22 mouse cellular contexts compared by ENCODE assay signal in the genomic region with DNA sequence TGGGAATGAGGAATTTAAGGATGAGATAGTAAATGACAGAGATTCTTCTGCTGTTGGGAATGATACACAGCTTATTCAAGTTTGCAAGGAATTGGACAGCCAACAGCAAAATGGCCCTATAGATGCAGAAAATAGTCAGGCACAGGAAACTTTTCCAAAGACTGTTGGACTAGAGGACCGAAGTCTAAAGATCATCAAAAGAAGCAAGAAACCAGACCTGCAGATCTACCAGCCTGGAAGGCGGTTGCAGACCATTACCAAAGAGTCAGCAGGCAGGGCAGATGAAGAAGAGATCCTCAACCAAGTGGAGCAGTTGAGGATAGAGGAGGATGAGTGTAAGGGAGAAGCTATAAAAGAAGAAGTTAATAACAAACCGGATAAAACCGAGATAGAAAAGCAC. TPM values are rescaled to one million over a fixed set of nuclear protein-coding genes. Genes with fewer than 3 reads are reported as not detected.
DNase-seq lines count a peak whose midpoint lies in the region; ATAC-seq and TF ChIP-seq lines count a peak whose summit lies in the region.
"Had no signal": no experiment of that assay in that cellular context is flagged by ENCODE, and none has a peak within 500 bp of the region (broad histone marks: within the 10 kb centered on the region; RNA-seq: fewer than 3 reads in every experiment).

No protein-coding gene starts in this region.

- WGBS in kidney, adult 2 months = 51% methylated on average over 4 of the region's 4 CpGs
- 86% methylated on average over 4 of the region's 4 CpGs for WGBS in kidney, embryonic 16.5 days
- WGBS in liver, adult 2 months = 66% methylated on average over 4 of the region's 4 CpGs
- 88% methylated on average over 4 of the region's 4 CpGs for WGBS in liver, embryonic 12.5 days (ENCODE audit: insufficient replicate concordance)

- ATAC-seq in kidney, embryonic 16.5 days (ENCODE audit: low FRiP score, low TSS enrichment) = no peak
- ATAC-seq in liver, embryonic 12.5 days = no peak
- ATAC-seq: forebrain, embryonic 14.5 days had no signal

- H3K4me1 ChIP-seq in kidney, adult 2 months (ENCODE audit: control insufficient read depth, insufficient read depth, low read length) = peaks cover 2% of the 10 kb centered on the region; the same call in 1 of the 2 replicates
- H3K4me1 ChIP-seq in kidney, embryonic 16.5 days (ENCODE audit: insufficient read depth, low read length) = peaks cover 23% of the 10 kb centered on the region
- H3K4me1 ChIP-seq in liver, adult 2 months (ENCODE audit: control insufficient read depth, insufficient read depth, low read length) = peaks cover 4% of the 10 kb centered on the region; the same call in 1 of the 2 replicates
- peaks cover 43% of the 10 kb centered on the region for H3K4me1 ChIP-seq in liver, embryonic 12.5 days

- no peak for TF ChIP-seq POLR2A in kidney, adult 2 months (IDR thresholded peaks at IDR 0.05; ENCODE audit: low read depth, low read length)
- TF ChIP-seq POLR2A in liver, adult 2 months (IDR thresholded peaks at IDR 0.05; ENCODE audit: extremely low read depth, insufficient read depth, low read length) = no peak

- peaks cover 13% of the 10 kb centered on the region; the same call in 1 of the 2 replicates for H3K79me2 ChIP-seq in liver, adult 2 months (ENCODE audit: control insufficient read depth, insufficient read depth, low read length)

- H3K9ac ChIP-seq in kidney, embryonic 16.5 days (replicated peaks; ENCODE audit: low read length) = no peak overlapping the region
- no peak overlapping the region for H3K9ac ChIP-seq in liver, adult 2 months (ENCODE audit: low read depth, low read length)
- no peak overlapping the region for H3K9ac ChIP-seq in liver, embryonic 12.5 days
- H3K9ac ChIP-seq: embryonic facial prominence, embryonic 13.5 days; embryonic facial prominence, embryonic 15.5 days; forebrain, embryonic 12.5 days had no signal

- DNase-seq in kidney, adult 2 months = peak; percentile 75
- peak; percentile 69 for DNase-seq in kidney, adult 9 months
- DNase-seq in kidney, postnatal 10 days = no peak
- DNase-seq in liver, adult 2 months (ENCODE audit: extremely low read depth, low read depth, low spot score) = peak; percentile 64
- DNase-seq: adrenal gland, adult 2 months; adrenal gland, postnatal 10 days; adrenal gland, postnatal 25 days; cerebellum, adult 11 months; cerebellum, adult 18-20 months; cerebellum, adult 8-10 months; cerebellum, adult 9-11 months; cerebellum, postnatal 14 days; cerebellum, postnatal 36 days; embryo, embryonic 11 days had no signal

- no peaks in the 10 kb centered on the region for H3K27me3 ChIP-seq in kidney, adult 2 months (replicated peaks; ENCODE audit: control insufficient read depth, insufficient read depth, low read length)
- no peaks in the 10 kb centered on the region for H3K27me3 ChIP-seq in kidney, embryonic 16.5 days (ENCODE audit: insufficient read depth, low read length)
- H3K27me3 ChIP-seq in liver, adult 2 months (ENCODE audit: control insufficient read depth, insufficient read depth, low read length) = no peaks in the 10 kb centered on the region
- H3K27me3 ChIP-seq in liver, embryonic 12.5 days (replicated peaks) = no peaks in the 10 kb centered on the region
- H3K27me3 ChIP-seq: embryonic facial prominence, embryonic 13.5 days; embryonic facial prominence, embryonic 15.5 days; forebrain, embryonic 12.5 days had no signal

- no peak for TF ChIP-seq CTCF in kidney, adult 2 months (conservative IDR thresholded peaks at IDR 0.05; ENCODE audit: insufficient read depth, insufficient read length, low read depth, low read length)
- no peak for TF ChIP-seq CTCF in liver, adult 2 months (IDR thresholded peaks at IDR 0.05; ENCODE audit: low read depth, low read length)

- H3K27ac ChIP-seq in kidney, adult 2 months (ENCODE audit: insufficient read depth, low read depth, low read length) = peak overlapping the region; percentile 27; the same call in 1 of the 2 replicates
- no peak overlapping the region for H3K27ac ChIP-seq in kidney, embryonic 16.5 days (ENCODE audit: low read length)
- no peak overlapping the region for H3K27ac ChIP-seq in liver, adult 2 months (replicated peaks; ENCODE audit: insufficient read depth, low read depth, low read length)
- H3K27ac ChIP-seq in liver, embryonic 12.5 days = no peak overlapping the region
- H3K27ac ChIP-seq: embryonic facial prominence, embryonic 13.5 days; embryonic facial prominence, embryonic 15.5 days; forebrain, embryonic 10.5 days; forebrain, embryonic 12.5 days had no signal

- no peak overlapping the region for H3K4me2 ChIP-seq in kidney, embryonic 16.5 days (replicated peaks; ENCODE audit: low read depth, low read length)
- no peak overlapping the region for H3K4me2 ChIP-seq in liver, embryonic 12.5 days
- H3K4me2 ChIP-seq: embryonic facial prominence, embryonic 13.5 days; embryonic facial prominence, embryonic 15.5 days; forebrain, embryonic 12.5 days had no signal

- H3K36me3 ChIP-seq in kidney, adult 2 months (ENCODE audit: control insufficient read depth, insufficient read depth, low read length) = peaks cover 3% of the 10 kb centered on the region; the same call in 1 of the 2 replicates
- H3K36me3 ChIP-seq in kidney, embryonic 16.5 days (ENCODE audit: insufficient read depth, low read length) = peaks cover 19% of the 10 kb centered on the region
- peaks cover 22% of the 10 kb centered on the region for H3K36me3 ChIP-seq in liver, adult 2 months (ENCODE audit: control insufficient read depth, insufficient read depth, low read length)
- peaks cover 46% of the 10 kb centered on the region for H3K36me3 ChIP-seq in liver, embryonic 12.5 days

- no peak overlapping the region for H3K4me3 ChIP-seq in kidney, adult 2 months (ENCODE audit: insufficient read depth, low read depth, low read length)
- no peak overlapping the region for H3K4me3 ChIP-seq in kidney, embryonic 16.5 days (ENCODE audit: low read length)
- H3K4me3 ChIP-seq in liver, adult 2 months (ENCODE audit: insufficient read depth, low read depth, low read length) = no peak overlapping the region
- no peak overlapping the region for H3K4me3 ChIP-seq in liver, embryonic 12.5 days
- H3K4me3 ChIP-seq: embryonic facial prominence, embryonic 13.5 days; embryonic facial prominence, embryonic 15.5 days; erythroblast, embryonic 14.5 days; forebrain, embryonic 10.5 days; forebrain, embryonic 12.5 days had no signal

- H3K9me3 ChIP-seq in kidney, embryonic 16.5 days (ENCODE audit: low read length) = no peaks in the 10 kb centered on the region
- no peaks in the 10 kb centered on the region for H3K9me3 ChIP-seq in liver, embryonic 12.5 days (replicated peaks)
- H3K9me3 ChIP-seq: embryonic facial prominence, embryonic 13.5 days; embryonic facial prominence, embryonic 15.5 days; forebrain, embryonic 10.5 days; forebrain, embryonic 12.5 days had no signal

RNA-seq across cellular contexts. Expression of gene Srr, which starts 3.4 kb away (rescaled TPM):
- polyA plus RNA-seq in kidney, adult 2 months (2012; rRNA removed) = 49.7 and 52.0 TPM in 2 replicates
- 24.5 and 25.1 TPM in 2 replicates for polyA plus RNA-seq in kidney, embryonic 16.5 days (2015; fragmentation: Nextera tagmentation; extraction: Ambion mirVana)
- 31.9 and 39.3 TPM in 2 replicates for total RNA-seq in liver, adult 2 months (2014; rRNA removed)
- 24.2 and 35.3 TPM in 2 replicates for polyA plus RNA-seq in liver, adult 2 months (2012; rRNA removed)
- polyA plus RNA-seq in liver, embryonic 12.5 days (2016; fragmentation: Nextera tagmentation; extraction: Ambion mirVana) = 4.9 and 6.5 TPM in 2 replicates

RNA-seq across cellular contexts. Expression of gene Smg6, which starts 3.5 kb away (rescaled TPM):
- polyA plus RNA-seq in kidney, adult 2 months (2012; rRNA removed) = 35.2 and 40.1 TPM in 2 replicates
- polyA plus RNA-seq in kidney, embryonic 16.5 days (2015; fragmentation: Nextera tagmentation; extraction: Ambion mirVana) = 17.9 and 20.5 TPM in 2 replicates
- total RNA-seq in liver, adult 2 months (2014; rRNA removed) = 12.8 and 17.2 TPM in 2 replicates
- 16.6 and 16.8 TPM in 2 replicates for polyA plus RNA-seq in liver, adult 2 months (2012; rRNA removed)
- polyA plus RNA-seq in liver, embryonic 12.5 days (2016; fragmentation: Nextera tagmentation; extraction: Ambion mirVana) = 7.7 and 7.8 TPM in 2 replicates

RNA-seq across cellular contexts. Expression of gene Tsr1, which starts 31.2 kb away (rescaled TPM):
- polyA plus RNA-seq in kidney, adult 2 months (2012; rRNA removed) = 6.3 and 6.6 TPM in 2 replicates
- polyA plus RNA-seq in kidney, embryonic 16.5 days (2015; fragmentation: Nextera tagmentation; extraction: Ambion mirVana) = 50.1 and 50.8 TPM in 2 replicates
- 9.0 and 10.1 TPM in 2 replicates for total RNA-seq in liver, adult 2 months (2014; rRNA removed)
- polyA plus RNA-seq in liver, adult 2 months (2012; rRNA removed) = 3.8 and 4.9 TPM in 2 replicates
- 45.5 and 47.1 TPM in 2 replicates for polyA plus RNA-seq in liver, embryonic 12.5 days (2016; fragmentation: Nextera tagmentation; extraction: Ambion mirVana)

RNA-seq across cellular contexts. Expression of gene Sgsm2, which starts 32.3 kb away (rescaled TPM):
- polyA plus RNA-seq in kidney, adult 2 months (2012; rRNA removed) = 27.5 and 31.0 TPM in 2 replicates
- polyA plus RNA-seq in kidney, embryonic 16.5 days (2015; fragmentation: Nextera tagmentation; extraction: Ambion mirVana) = 6.6 and 7.1 TPM in 2 replicates
- 1.5 and 3.3 TPM in 2 replicates for total RNA-seq in liver, adult 2 months (2014; rRNA removed)
- 7.5 and 10.3 TPM in 2 replicates for polyA plus RNA-seq in liver, adult 2 months (2012; rRNA removed)
- 2.6 and 2.9 TPM in 2 replicates for polyA plus RNA-seq in liver, embryonic 12.5 days (2016; fragmentation: Nextera tagmentation; extraction: Ambion mirVana)
